10 mouse cellular contexts compared by ENCODE assay signal in genomic region chr8:124321227-124321840, GRCm38 (mm10).
DNase-seq lines count a peak whose midpoint lies in the region; ATAC-seq and TF ChIP-seq lines count a peak whose summit lies in the region.
"Had no signal": no experiment of that assay in that cellular context is flagged by ENCODE, and none has a peak within 500 bp of the region (broad histone marks: within the 10 kb centered on the region; RNA-seq: fewer than 3 reads in every experiment).

No protein-coding gene starts in this region.

- H3K4me3 ChIP-seq in limb, embryonic 14.5 days (replicated peaks; ENCODE audit: low read length), result no peak overlapping the region
- no peak overlapping the region for H3K4me3 ChIP-seq in limb, embryonic 10.5 days
- no peak overlapping the region for H3K4me3 ChIP-seq in forebrain, embryonic 13.5 days
- H3K4me3 ChIP-seq in hindbrain, embryonic 11.5 days (ENCODE audit: low read depth, low read length), result no peak overlapping the region
- H3K4me3 ChIP-seq in midbrain, postnatal 0 days (ENCODE audit: low read depth, low read length), result no peak overlapping the region

- peak; percentile 32; the same call in 1 of the 2 replicates for ATAC-seq in limb, embryonic 14.5 days (ENCODE audit: low FRiP score, low read depth)
- ATAC-seq in forebrain, embryonic 13.5 days, result peak; percentile 72
- ATAC-seq in hindbrain, embryonic 11.5 days (ENCODE audit: low FRiP score), result no peak
- ATAC-seq in midbrain, postnatal 0 days (ENCODE audit: low FRiP score), result 0 out of 2 replicates have a peak, but pooled peaks have one; percentile 14

- 62% methylated on average over 12 of the region's 12 CpGs for WGBS in limb, embryonic 14.5 days
- 67% methylated on average over 12 of the region's 12 CpGs for WGBS in limb, embryonic 10.5 days
- WGBS in forebrain, embryonic 13.5 days, result 56% methylated on average over 12 of the region's 12 CpGs
- 59% methylated on average over 12 of the region's 12 CpGs for WGBS in hindbrain, embryonic 11.5 days
- 25% methylated on average over 12 of the region's 12 CpGs for WGBS in midbrain, postnatal 0 days

- no peak for TF ChIP-seq CTCF in midbrain, postnatal 0 days (IDR thresholded peaks at IDR 0.05)

- H3K27me3 ChIP-seq in limb, embryonic 14.5 days (ENCODE audit: control insufficient read depth, insufficient read depth, low read length), result no peaks in the 10 kb centered on the region
- H3K27me3 ChIP-seq in limb, embryonic 10.5 days (ENCODE audit: low read depth, poor library complexity, severe bottlenecking), result no peaks in the 10 kb centered on the region
- no peaks in the 10 kb centered on the region for H3K27me3 ChIP-seq in forebrain, embryonic 13.5 days
- H3K27me3 ChIP-seq in hindbrain, embryonic 11.5 days (ENCODE audit: control insufficient read depth, insufficient read depth, low read length), result no peaks in the 10 kb centered on the region
- H3K27me3 ChIP-seq in midbrain, postnatal 0 days (ENCODE audit: insufficient read depth, low read length), result no peaks in the 10 kb centered on the region

- no peak for DNase-seq in limb, embryonic 14.5 days (ENCODE audit: low spot score)
- no peak for DNase-seq in limb, embryonic 10.5 days (ENCODE audit: low spot score)
- no peak for DNase-seq in hindbrain, embryonic 11.5 days (ENCODE audit: low spot score)
- DNase-seq in midbrain, postnatal 0 days (ENCODE audit: low spot score), result peak; percentile 39
- DNase-seq in T-cell, adult 2 months (ENCODE audit: low spot score), result no peak
- DNase-seq in kidney, adult 8-10 months, result no peak
- DNase-seq: cerebellum, postnatal 36 days; thymus, postnatal 25 days had no signal

- H3K9ac ChIP-seq in limb, embryonic 14.5 days (ENCODE audit: low read depth, low read length, severe bottlenecking), result no peak overlapping the region
- H3K9ac ChIP-seq in forebrain, embryonic 13.5 days, result no peak overlapping the region
- no peak overlapping the region for H3K9ac ChIP-seq in hindbrain, embryonic 11.5 days (ENCODE audit: low read depth, low read length)
- peak overlapping the region; percentile 50 for H3K9ac ChIP-seq in midbrain, postnatal 0 days (replicated peaks; ENCODE audit: low read length, poor library complexity, severe bottlenecking)
- H3K9ac ChIP-seq: liver, embryonic 14.5 days had no signal

- H3K36me3 ChIP-seq in limb, embryonic 14.5 days (ENCODE audit: control insufficient read depth, insufficient read depth, low read length), result peaks cover 31% of the 10 kb centered on the region
- peaks cover 39% of the 10 kb centered on the region for H3K36me3 ChIP-seq in limb, embryonic 10.5 days
- peaks cover 32% of the 10 kb centered on the region for H3K36me3 ChIP-seq in forebrain, embryonic 13.5 days (ENCODE audit: poor library complexity, severe bottlenecking)
- no peaks in the 10 kb centered on the region for H3K36me3 ChIP-seq in hindbrain, embryonic 11.5 days (ENCODE audit: control insufficient read depth, insufficient read depth, low read length)
- H3K36me3 ChIP-seq in midbrain, postnatal 0 days (ENCODE audit: insufficient read depth, low read length), result peaks cover 19% of the 10 kb centered on the region

- no peaks in the 10 kb centered on the region for H3K9me3 ChIP-seq in limb, embryonic 14.5 days (ENCODE audit: control insufficient read depth, low read length)
- H3K9me3 ChIP-seq in limb, embryonic 10.5 days (replicated peaks), result no peaks in the 10 kb centered on the region
- H3K9me3 ChIP-seq in forebrain, embryonic 13.5 days (replicated peaks), result no peaks in the 10 kb centered on the region
- no peaks in the 10 kb centered on the region for H3K9me3 ChIP-seq in hindbrain, embryonic 11.5 days (ENCODE audit: control insufficient read depth, low read length)
- no peaks in the 10 kb centered on the region for H3K9me3 ChIP-seq in midbrain, postnatal 0 days (ENCODE audit: low read length)

- no peak overlapping the region for H3K27ac ChIP-seq in limb, embryonic 14.5 days (replicated peaks; ENCODE audit: low read depth, low read length)
- H3K27ac ChIP-seq in limb, embryonic 10.5 days, result no peak overlapping the region
- H3K27ac ChIP-seq in forebrain, embryonic 13.5 days, result peak overlapping the region; percentile 57
- peak overlapping the region; percentile 67; the same call in 1 of the 2 replicates for H3K27ac ChIP-seq in hindbrain, embryonic 11.5 days (ENCODE audit: low read depth, low read length)
- peak overlapping the region; percentile 75 for H3K27ac ChIP-seq in midbrain, postnatal 0 days (ENCODE audit: low read depth, low read length)
- H3K27ac ChIP-seq: liver, embryonic 14.5 days had no signal

- TF ChIP-seq POLR2A in limb, embryonic 14.5 days (IDR thresholded peaks at IDR 0.05; ENCODE audit: borderline replicate concordance, extremely low read depth, insufficient read depth, insufficient read length), result no peak

- no peak overlapping the region for H3K4me2 ChIP-seq in limb, embryonic 14.5 days (replicated peaks; ENCODE audit: low read depth, low read length, severe bottlenecking)
- no peak overlapping the region for H3K4me2 ChIP-seq in forebrain, embryonic 13.5 days
- H3K4me2 ChIP-seq in hindbrain, embryonic 11.5 days (replicated peaks; ENCODE audit: low read depth, low read length), result no peak overlapping the region
- H3K4me2 ChIP-seq in midbrain, postnatal 0 days (ENCODE audit: low read depth, low read length, poor library complexity, severe bottlenecking), result no peak overlapping the region; the same call in 1 of the 2 replicates

- peaks cover 8% of the 10 kb centered on the region for H3K4me1 ChIP-seq in limb, embryonic 14.5 days (ENCODE audit: control insufficient read depth, insufficient read depth, low read length)
- H3K4me1 ChIP-seq in limb, embryonic 10.5 days, result peaks cover 11% of the 10 kb centered on the region; the same call in 1 of the 2 replicates
- H3K4me1 ChIP-seq in forebrain, embryonic 13.5 days, result peaks cover 47% of the 10 kb centered on the region
- peaks cover 4% of the 10 kb centered on the region for H3K4me1 ChIP-seq in hindbrain, embryonic 11.5 days (replicated peaks; ENCODE audit: control insufficient read depth, insufficient read depth, low read length)
- peaks cover 16% of the 10 kb centered on the region for H3K4me1 ChIP-seq in midbrain, postnatal 0 days (ENCODE audit: insufficient read depth, low read length)

Comparison
In these comparisons a context has a peak if more than half of its experiments do, and no peak if none do; other contexts are left out.
1. H3K27ac ChIP-seq: peak in forebrain, embryonic 13.5 days (single experiment), hindbrain, embryonic 11.5 days (single experiment) and midbrain, postnatal 0 days (single experiment); none in limb, embryonic 14.5 days (single experiment) and limb, embryonic 10.5 days (single experiment).